Mouse (Mus musculus) bone marrow, adult 2 months (tissue): ENCODE measurements around the gene Rgs9.

Source experiments
- CTCF ChIP-seq: fragments of 200-500 bp; IDR thresholded peaks from 2 replicates; pipeline ENCODE4 v1.5.1; 2011; ENCODE audit warnings: low read length, control low read depth; ENCODE audit not compliant: control insufficient read depth, insufficient read depth
- POLR2A ChIP-seq: fragments of 200-500 bp; IDR thresholded peaks from 2 replicates; pipeline ENCODE4 v1.6.1; 2011; ENCODE audit warnings: low read depth, mild to moderate bottlenecking, control low read depth, low read length, borderline replicate concordance; ENCODE audit not compliant: control insufficient read depth

DNA sequence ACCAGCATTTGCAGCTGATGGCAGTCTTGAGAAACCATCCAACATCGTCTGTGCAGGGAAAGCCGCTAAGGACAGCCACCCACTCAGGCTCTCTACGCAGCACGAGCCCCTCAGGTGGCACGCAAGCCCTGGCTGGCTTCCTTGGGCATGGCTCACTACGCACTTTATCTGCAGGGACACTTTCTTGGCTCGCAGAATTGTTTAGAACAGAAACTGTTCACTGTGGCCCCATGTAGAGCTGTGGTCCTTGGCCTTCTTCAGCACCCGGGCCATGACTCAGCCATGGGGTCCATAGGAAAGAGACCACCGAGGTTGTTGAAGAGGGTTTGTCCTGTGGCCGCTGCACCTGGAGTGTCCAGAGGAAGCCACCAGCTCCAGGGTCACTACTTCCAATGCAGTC lies 30.0 kb upstream of the Rgs9 start:
- TF ChIP-seq CTCF (no peak), POLR2A (no peak)
